Mouse (Mus musculus): ENCODE measurements around the gene Gna12. TPM values are rescaled to one million over a fixed set of nuclear protein-coding genes. Genes with fewer than 3 reads are reported as not detected.
A peak's percentile ranks its signal among the peaks of the same experiment; 100 is the strongest.

Gene Gna12
- total and polyA plus RNA-seq, 2 experiments: 43.1 to 85.1 TPM

- Histone ChIP-seq H3K27ac (replicated peaks; ENCODE audit: insufficient read depth, low read depth, low read length) (peak overlapping the region; percentile 99), H3K79me2 (ENCODE audit: control insufficient read depth, insufficient read depth, low read length) (peaks cover 58% of the 10 kb centered on the region), H3K4me3 (ENCODE audit: insufficient read depth, low read depth, low read length) (no peak overlapping the region), H3K36me3 (ENCODE audit: control insufficient read depth, insufficient read depth, low read length) (no peaks in the 10 kb centered on the region; the same call in 1 of the 2 replicates), H3K9ac (ENCODE audit: low read depth, low read length) (no peak overlapping the region), H3K27me3 (ENCODE audit: control insufficient read depth, insufficient read depth, low read length) (no peaks in the 10 kb centered on the region), H3K4me1 (ENCODE audit: control insufficient read depth, insufficient read depth, low read length) (peaks cover 61% of the 10 kb centered on the region)
- no peak for DNase-seq (ENCODE audit: extremely low read depth, low read depth, low spot score)
- TF ChIP-seq POLR2A (IDR thresholded peaks at IDR 0.05; ENCODE audit: extremely low read depth, insufficient read depth, low read length) (no peak), CTCF (IDR thresholded peaks at IDR 0.05; ENCODE audit: low read depth, low read length) (no peak)
- WGBS: 88% methylated on average over 5 of the region's 5 CpGs
These were observed 15.8 kb downstream of the Gna12 start for GRCm38 (mm10) chr5:140814403-140814802.

- Histone ChIP-seq H3K4me1 (ENCODE audit: control insufficient read depth, insufficient read depth, low read length) (peaks cover 56% of the 10 kb centered on the region), H3K79me2 (ENCODE audit: control insufficient read depth, insufficient read depth, low read length) (peaks cover 58% of the 10 kb centered on the region), H3K36me3 (ENCODE audit: control insufficient read depth, insufficient read depth, low read length) (peaks cover 2% of the 10 kb centered on the region; the same call in 1 of the 2 replicates), H3K27ac (replicated peaks; ENCODE audit: insufficient read depth, low read depth, low read length) (peak overlapping the region; percentile 99), H3K4me3 (ENCODE audit: insufficient read depth, low read depth, low read length) (no peak overlapping the region), H3K9ac (ENCODE audit: low read depth, low read length) (no peak overlapping the region), H3K27me3 (ENCODE audit: control insufficient read depth, insufficient read depth, low read length) (no peaks in the 10 kb centered on the region)
- TF ChIP-seq POLR2A (IDR thresholded peaks at IDR 0.05; ENCODE audit: extremely low read depth, insufficient read depth, low read length) (no peak), CTCF (IDR thresholded peaks at IDR 0.05; ENCODE audit: low read depth, low read length) (no peak)
- WGBS: 11% methylated on average over 4 of the region's 4 CpGs
- DNase-seq (ENCODE audit: extremely low read depth, low read depth, low spot score): peak; percentile 94
These were observed 17.5 kb downstream of the Gna12 start for GRCm38 (mm10) chr5:140812699-140813098.

GRCm38 (mm10) chr5:140812063-140812462 is 18.2 kb downstream of the Gna12 start:
- WGBS: 25% methylated on average over 5 of the region's 5 CpGs

GRCm38 (mm10) chr5:140811390-140811789 is 18.8 kb downstream of the Gna12 start:
- no peak for DNase-seq (ENCODE audit: extremely low read depth, low read depth, low spot score)
- Histone ChIP-seq H3K4me3 (ENCODE audit: insufficient read depth, low read depth, low read length) (no peak overlapping the region), H3K9ac (ENCODE audit: low read depth, low read length) (no peak overlapping the region), H3K36me3 (ENCODE audit: control insufficient read depth, insufficient read depth, low read length) (peaks cover 4% of the 10 kb centered on the region; the same call in 1 of the 2 replicates), H3K27ac (replicated peaks; ENCODE audit: insufficient read depth, low read depth, low read length) (peak overlapping the region; percentile 99), H3K27me3 (ENCODE audit: control insufficient read depth, insufficient read depth, low read length) (no peaks in the 10 kb centered on the region), H3K4me1 (ENCODE audit: control insufficient read depth, insufficient read depth, low read length) (peaks cover 47% of the 10 kb centered on the region), H3K79me2 (ENCODE audit: control insufficient read depth, insufficient read depth, low read length) (peaks cover 64% of the 10 kb centered on the region)
- 78% methylated on average over 2 of the region's 2 CpGs for WGBS
- TF ChIP-seq POLR2A (IDR thresholded peaks at IDR 0.05; ENCODE audit: extremely low read depth, insufficient read depth, low read length) (no peak), CTCF (IDR thresholded peaks at IDR 0.05; ENCODE audit: low read depth, low read length) (no peak)

More at GRCm38 (mm10) chr5:140812063-140812462, 18.2 kb downstream of the Gna12 start:
- TF ChIP-seq POLR2A (IDR thresholded peaks at IDR 0.05; ENCODE audit: extremely low read depth, insufficient read depth, low read length) (no peak), CTCF (IDR thresholded peaks at IDR 0.05; ENCODE audit: low read depth, low read length) (no peak)
- Histone ChIP-seq H3K9ac (ENCODE audit: low read depth, low read length) (peak overlapping the region; percentile 50; the same call in 1 of the 2 replicates), H3K36me3 (ENCODE audit: control insufficient read depth, insufficient read depth, low read length) (peaks cover 4% of the 10 kb centered on the region; the same call in 1 of the 2 replicates), H3K4me1 (ENCODE audit: control insufficient read depth, insufficient read depth, low read length) (peaks cover 52% of the 10 kb centered on the region), H3K27me3 (ENCODE audit: control insufficient read depth, insufficient read depth, low read length) (no peaks in the 10 kb centered on the region), H3K4me3 (ENCODE audit: insufficient read depth, low read depth, low read length) (no peak overlapping the region), H3K79me2 (ENCODE audit: control insufficient read depth, insufficient read depth, low read length) (peaks cover 60% of the 10 kb centered on the region), H3K27ac (replicated peaks; ENCODE audit: insufficient read depth, low read depth, low read length) (peak overlapping the region; percentile 99)
- DNase-seq (ENCODE audit: extremely low read depth, low read depth, low spot score): no peak

GRCm38 (mm10) chr5:140806939-140807338 is 23.3 kb downstream of the Gna12 start:
- 43% methylated on average over 2 of the region's 2 CpGs for WGBS
- Histone ChIP-seq H3K9ac (ENCODE audit: low read depth, low read length) (no peak overlapping the region), H3K27ac (replicated peaks; ENCODE audit: insufficient read depth, low read depth, low read length) (peak overlapping the region; percentile 10; the same call in 1 of the 2 replicates), H3K27me3 (ENCODE audit: control insufficient read depth, insufficient read depth, low read length) (no peaks in the 10 kb centered on the region), H3K4me3 (ENCODE audit: insufficient read depth, low read depth, low read length) (no peak overlapping the region), H3K36me3 (ENCODE audit: control insufficient read depth, insufficient read depth, low read length) (peaks cover 4% of the 10 kb centered on the region; the same call in 1 of the 2 replicates), H3K79me2 (ENCODE audit: control insufficient read depth, insufficient read depth, low read length) (peaks cover 58% of the 10 kb centered on the region), H3K4me1 (ENCODE audit: control insufficient read depth, insufficient read depth, low read length) (peaks cover 26% of the 10 kb centered on the region)
- TF ChIP-seq POLR2A (IDR thresholded peaks at IDR 0.05; ENCODE audit: extremely low read depth, insufficient read depth, low read length) (no peak), CTCF (IDR thresholded peaks at IDR 0.05; ENCODE audit: low read depth, low read length) (no peak)
- DNase-seq (ENCODE audit: extremely low read depth, low read depth, low spot score): no peak

- H3K9ac ChIP-seq (ENCODE audit: low read depth, low read length): no peak overlapping the region
- no peak for DNase-seq (ENCODE audit: extremely low read depth, low read depth, low spot score)
- no peak for TF ChIP-seq POLR2A (IDR thresholded peaks at IDR 0.05; ENCODE audit: extremely low read depth, insufficient read depth, low read length)
- TF ChIP-seq CTCF (IDR thresholded peaks at IDR 0.05; ENCODE audit: low read depth, low read length): no peak
- H3K36me3 ChIP-seq (ENCODE audit: control insufficient read depth, insufficient read depth, low read length): peaks cover 4% of the 10 kb centered on the region; the same call in 1 of the 2 replicates
- H3K79me2 ChIP-seq (ENCODE audit: control insufficient read depth, insufficient read depth, low read length): peaks cover 55% of the 10 kb centered on the region
- peak overlapping the region; percentile 19; the same call in 1 of the 2 replicates for H3K27ac ChIP-seq (replicated peaks; ENCODE audit: insufficient read depth, low read depth, low read length)
- no peaks in the 10 kb centered on the region for H3K27me3 ChIP-seq (ENCODE audit: control insufficient read depth, insufficient read depth, low read length)
- no peak overlapping the region for H3K4me3 ChIP-seq (ENCODE audit: insufficient read depth, low read depth, low read length)
- peaks cover 24% of the 10 kb centered on the region for H3K4me1 ChIP-seq (ENCODE audit: control insufficient read depth, insufficient read depth, low read length)
- 78% methylated on average over 2 of the region's 2 CpGs for WGBS
These were observed 24.0 kb downstream of the Gna12 start for GRCm38 (mm10) chr5:140806252-140806651.

All from liver, adult 2 months (tissue).